Mouse (Mus musculus) left cerebral cortex, adult 11 months (tissue): Measurements from ENCODE around the gene Rack1.

ENCODE experiments used
- DNase-seq: peaks from one replicate; pipeline ENCODE4 v3.0.0; 2022; ENCODE audit warnings: low spot score

The Rack1 gene

DNA sequence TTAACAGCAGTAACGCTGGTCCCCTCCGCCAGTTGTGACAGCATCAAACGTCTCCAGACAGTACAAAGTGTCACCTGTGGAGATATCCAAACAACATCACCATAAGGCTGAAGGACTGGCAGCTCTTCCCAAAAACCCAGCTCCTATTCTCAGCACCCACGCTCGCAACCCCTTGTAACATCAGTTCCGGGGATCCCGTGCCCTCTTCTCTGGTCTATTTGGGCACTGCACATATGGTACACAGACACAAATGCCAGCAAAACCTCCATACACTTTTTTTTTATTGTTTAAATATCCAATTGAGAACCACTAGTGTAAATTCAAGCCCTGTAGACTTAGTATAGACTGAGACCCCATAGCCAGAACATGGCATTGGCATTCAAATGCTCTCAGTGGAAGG lies 4.9 kb upstream of the Rack1 start:
- no peak for DNase-seq

DNA sequence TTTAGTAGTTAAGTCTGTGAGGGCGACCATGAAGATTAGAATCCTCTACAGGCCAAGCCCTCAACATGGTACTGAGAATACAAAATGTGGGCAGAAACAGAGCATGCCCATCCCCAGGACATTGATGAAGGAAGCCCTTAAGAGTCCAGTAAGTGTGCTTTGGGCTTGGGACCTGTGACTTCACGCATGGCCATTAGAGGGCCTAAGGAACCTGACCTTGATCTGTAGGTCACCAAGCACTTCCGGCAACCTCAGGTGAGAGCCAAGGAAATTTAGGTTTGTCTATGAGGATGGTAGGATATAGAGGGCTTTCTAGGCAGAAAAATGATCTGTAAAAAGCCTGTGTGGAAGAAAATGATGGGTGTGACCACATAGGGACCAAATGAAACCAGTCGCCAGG lies 3.8 kb upstream of the Rack1 start:
- no peak for DNase-seq

DNA sequence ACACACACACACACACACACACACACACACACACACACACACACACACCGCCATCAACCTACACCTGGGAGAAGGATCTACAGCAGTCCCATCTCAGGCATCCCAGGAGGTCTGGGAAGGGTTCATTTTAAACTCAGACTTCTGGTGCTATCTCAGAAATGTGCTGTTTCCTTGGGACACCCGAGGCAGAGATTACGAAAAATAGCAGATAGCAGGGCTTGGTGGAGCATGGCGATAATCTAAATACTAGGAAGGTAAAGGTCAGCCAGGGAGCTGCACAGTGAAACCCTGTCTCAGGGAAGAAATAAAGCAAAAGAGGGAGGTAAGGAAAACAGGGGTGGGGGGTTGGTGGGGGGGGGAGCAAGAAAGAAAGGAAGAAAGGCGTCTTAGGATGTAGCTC lies 2.8 kb upstream of the Rack1 start:
- no peak for DNase-seq

GRCm38 (mm10) chr11:48798308-48798707 lies 1.8 kb upstream of the Rack1 start:
- no peak for DNase-seq

DNA sequence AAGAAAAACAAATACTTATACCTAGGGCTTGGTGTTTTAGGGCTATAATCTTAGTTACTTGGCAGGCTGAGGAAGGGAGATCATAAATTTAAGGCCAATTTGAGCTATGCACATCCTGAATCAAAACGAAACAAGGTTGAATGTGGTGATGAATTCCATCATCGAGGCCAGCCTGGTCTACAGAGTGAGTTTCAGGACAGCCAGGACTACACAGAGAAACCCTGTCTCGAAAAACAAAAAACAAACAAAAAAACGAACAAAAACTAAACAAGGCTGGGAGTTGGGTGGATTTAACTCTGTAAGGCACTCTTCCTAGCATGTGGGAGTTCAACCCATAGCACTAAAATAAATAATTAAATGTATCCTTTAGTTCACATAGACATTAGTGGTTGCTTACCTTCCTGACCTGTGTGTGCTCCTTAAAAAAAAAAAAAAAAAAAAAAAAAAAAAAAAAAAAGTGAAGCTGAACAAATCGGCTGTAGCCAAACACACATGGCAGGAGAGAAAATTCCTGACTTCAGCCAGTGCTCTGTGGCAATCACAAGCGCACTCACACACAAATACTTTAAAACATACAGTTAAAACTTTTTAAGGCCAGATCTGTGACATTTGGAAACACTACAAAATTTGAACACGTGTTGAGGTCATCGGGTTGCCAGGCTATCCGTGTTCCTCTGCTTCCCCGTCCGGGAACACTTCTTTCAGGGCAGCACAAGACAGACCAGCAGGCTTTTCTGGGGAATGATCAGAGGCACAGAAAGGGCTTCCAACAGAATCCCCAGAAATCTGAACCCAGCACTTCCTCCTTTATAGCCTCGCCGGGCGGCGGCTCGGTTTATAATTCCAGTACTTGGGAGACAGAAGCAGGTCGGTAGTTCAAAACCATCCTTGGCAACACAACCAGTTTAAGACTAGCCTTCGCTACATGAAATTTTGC lies 880 bp upstream of the Rack1 start:
- DNase-seq: no peak

- no peak for DNase-seq
Measured at GRCm38 (mm10) chr11:48801831-48802772, 2.0 kb downstream of the Rack1 start.

DNA sequence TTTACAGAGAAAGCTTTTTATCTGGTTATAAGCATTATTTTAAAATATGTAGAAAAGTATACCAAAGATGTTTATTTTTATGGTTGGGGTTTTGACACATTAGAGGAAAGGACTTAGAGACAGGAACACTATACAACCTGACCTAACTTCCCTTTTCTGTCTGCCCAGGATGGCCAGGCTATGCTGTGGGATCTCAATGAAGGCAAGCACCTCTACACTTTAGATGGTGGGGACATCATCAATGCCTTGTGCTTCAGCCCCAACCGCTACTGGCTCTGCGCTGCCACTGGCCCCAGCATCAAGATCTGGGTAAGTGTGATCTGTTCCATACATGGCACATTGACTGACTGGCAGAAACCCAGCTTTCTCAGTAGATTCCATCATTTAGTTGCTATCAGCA lies 3.9 kb downstream of the Rack1 start:
- DNase-seq: no peak

DNA sequence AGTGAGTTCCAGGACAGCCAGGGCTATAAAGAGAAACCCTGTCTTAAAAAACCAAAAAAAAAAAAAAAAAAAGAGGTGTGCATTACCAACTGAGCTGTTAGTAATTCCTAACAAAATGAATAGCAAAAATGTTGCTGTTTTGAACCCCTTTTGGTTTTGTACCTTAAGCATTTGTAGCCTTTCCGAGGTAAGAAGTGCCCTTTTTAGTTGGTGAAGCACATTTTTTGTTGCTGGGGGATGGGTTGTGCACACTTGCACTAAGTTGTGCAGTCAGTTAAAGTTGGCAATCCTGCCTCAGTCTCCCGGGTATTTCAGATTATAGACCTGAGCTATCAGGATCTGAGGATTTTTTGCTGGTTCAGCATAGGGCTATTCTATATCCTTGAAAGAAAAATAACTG lies 4.8 kb downstream of the Rack1 start:
- DNase-seq: no peak

DNA sequence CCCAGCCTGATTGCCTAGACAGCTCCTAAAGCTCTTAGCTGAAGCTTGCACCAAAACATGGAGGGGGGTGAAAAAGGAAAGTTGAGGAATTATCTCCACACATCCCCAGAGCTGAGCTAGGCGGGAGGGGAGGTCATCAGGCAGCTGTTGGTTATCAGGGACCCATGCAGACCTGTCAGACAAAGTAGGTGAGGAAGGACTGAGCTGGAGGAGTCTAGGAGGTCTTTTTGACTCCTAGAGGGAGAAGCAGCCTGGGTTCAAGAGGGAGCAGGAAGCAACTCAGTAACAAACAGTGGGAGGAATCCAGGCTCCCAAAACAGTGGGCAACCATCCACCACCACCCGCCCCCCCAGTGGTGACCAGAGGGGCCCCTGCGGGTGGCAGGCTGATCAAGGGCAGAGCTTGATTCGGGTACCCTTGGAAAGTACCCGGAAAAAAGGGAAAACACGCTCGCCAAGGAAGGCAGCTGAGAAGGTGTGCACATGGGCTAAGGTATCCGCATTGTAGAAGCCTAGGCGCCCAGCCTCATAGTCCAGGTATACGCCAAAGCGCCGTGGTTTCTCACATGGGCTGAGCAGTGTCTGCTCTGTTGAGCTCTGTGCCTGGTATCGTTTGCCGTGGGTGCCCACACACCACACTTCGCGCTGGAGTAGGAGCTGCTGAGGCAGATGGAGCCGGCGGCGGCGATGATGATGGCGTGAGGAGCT lies 6.9 kb downstream of the Rack1 start:
- no peak for DNase-seq

DNA sequence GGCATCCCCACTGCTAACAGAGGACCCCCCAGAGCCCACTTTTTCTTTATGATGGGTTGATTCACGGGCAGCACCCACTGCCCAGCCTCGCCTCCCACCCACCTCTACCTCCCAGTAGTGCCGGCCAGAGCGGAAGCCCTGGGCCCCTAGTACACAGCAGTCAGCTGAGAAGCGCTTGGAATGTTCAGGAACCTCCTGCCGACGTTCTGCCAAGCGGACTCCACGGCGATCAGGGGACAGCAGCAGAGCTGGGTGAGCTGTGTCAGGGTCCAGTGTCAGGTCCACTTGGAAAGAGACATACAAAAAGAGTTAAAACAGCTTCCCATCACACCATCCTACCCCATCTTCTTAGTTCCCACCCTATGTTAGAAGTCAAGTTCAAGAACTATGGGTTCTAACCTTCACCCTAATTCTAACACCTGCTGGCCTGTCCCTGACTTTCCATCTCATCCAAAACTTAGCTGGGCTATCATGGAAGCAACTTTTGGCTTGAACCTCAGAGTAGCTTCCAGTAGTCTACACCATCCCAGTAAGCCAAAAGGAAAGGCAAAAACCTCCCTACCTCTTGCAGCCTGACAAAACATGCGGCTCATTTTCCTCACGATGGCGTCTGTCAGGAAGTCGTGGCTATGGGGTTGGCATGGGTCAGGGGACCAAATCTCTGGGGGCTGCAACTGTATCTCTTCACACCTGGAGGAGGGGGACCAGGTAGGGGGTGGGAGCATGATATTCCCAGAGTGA lies 7.6 kb downstream of the Rack1 start:
- no peak for DNase-seq

GRCm38 (mm10) chr11:48808304-48808646 lies 8.1 kb downstream of the Rack1 start:
- no peak for DNase-seq

DNA sequence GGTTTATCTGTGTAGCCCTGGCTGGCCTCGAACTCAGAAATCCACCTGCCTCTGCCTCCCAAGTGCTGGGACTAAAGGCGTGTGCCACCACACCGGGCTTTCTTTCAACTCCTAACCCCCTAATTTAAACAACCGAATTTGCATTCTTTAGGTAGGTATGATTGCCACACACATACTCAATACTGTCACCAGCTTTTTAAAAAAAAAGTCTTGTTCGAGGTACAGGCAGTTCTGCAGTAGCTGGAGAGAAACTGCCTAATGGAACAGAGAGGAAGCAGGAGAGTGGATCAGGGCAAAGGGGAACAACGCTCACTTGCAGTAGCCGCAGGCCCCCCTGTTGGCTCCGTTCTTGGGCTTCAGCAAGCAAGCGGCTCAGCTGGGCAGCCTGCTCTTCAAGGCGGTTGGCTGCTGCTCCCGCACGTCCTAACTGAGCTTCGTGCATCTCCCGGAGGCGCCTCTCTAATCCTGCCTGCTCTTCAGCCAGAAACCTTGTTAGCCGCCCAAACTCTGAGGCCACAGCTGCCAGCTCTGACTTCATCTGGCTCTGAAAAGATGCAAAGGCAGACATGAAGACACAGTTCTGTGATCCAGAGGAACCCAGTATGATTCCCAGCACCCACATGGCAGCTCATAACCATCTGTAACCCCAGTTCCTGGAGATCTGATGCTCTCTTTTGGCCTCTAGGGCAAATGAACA lies 8.8 kb downstream of the Rack1 start:
- no peak for DNase-seq

DNA sequence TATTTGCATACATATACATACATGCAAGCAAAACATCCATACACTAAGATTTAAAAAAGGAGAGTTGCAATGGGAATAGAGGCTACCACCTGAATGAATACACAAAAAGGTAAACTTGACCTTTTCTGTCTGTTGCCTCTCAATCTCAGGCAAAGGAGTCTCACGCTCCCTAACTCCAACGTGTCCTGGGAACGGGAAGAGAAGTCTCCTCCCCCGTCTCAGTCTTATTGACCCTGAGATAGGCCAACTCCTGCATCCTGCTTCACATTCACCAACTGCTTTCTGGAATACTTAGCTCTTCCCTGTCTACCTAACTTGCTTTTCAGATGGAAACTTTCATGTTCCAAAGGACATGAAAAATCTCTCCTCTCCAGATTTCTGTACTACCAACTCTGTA lies 9.3 kb downstream of the Rack1 start:
- no peak for DNase-seq

- DNase-seq: no peak
Measured at GRCm38 (mm10) chr11:48810142-48810541, 10.0 kb downstream of the Rack1 start.

DNA sequence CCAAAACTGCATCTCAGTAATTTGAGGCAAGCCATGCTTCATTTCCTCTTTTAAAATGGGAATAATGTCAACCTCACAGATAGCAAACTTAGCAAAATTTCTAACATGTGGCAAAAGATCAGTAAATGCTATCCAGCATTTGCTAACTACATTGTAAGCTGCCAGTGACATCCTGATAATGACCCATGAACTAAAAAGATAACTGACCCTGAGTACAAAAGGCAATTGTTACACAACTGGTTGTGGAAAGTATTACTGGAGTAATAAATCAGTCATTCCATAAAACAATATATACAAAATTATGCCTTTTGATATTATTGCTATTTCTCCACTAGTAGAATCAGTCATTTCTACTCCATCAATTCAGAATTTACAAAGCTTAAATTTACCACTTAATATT lies 13.7 kb downstream of the Rack1 start:
- DNase-seq: no peak

DNA sequence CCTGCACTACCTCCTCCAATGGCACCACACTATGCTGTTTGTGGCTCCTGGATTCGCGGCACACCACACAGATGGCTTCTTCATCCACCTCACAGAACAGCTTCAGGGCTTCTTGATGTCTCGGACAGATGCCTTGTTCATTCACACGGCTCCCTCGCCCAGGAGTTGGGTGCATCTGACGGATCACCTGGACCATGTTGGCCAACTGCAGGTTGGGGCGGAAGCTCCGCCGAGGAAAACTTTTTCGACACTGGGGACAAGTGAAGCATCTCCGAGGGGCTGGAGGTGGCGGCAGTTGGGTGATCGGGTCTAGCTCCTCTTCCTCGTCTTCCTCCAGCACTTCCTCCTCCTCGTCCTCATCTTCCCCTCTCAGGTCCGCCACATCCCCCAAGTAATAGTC lies 15.7 kb downstream of the Rack1 start:
- no peak for DNase-seq

- DNase-seq: no peak
Measured at GRCm38 (mm10) chr11:48816281-48816781, 16.2 kb downstream of the Rack1 start.

- peak; percentile 96 for DNase-seq
Measured at GRCm38 (mm10) chr11:48816800-48817665, 16.9 kb downstream of the Rack1 start, which contains the start of gene Trim41. Gene Trim41, minus strand, starts transcription at chr11:48817353.

DNA sequence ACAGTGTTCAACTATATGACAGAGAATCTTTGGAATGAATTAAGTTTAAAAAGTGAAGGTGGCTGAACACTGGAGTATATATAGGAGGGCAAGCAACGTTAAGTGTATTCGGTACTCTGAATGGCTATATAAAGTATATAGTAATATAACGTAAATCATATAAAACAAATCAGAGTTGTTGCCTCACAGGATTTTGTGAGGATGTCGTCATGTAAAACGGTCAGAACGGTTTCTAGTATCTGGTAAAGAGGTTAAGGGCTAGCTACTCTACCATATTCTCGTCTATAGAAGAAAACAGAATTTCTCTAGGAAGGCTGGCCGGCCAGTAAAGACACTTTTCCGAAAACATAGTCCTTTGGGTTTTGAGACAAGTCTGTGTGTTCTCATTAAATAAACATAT lies 17.7 kb downstream of the Rack1 start:
- no peak for DNase-seq

GRCm38 (mm10) chr11:48818346-48818745 lies 18.2 kb downstream of the Rack1 start:
- peak; percentile 82 for DNase-seq
